Mouse (Mus musculus): ENCODE results near the gene Frmpd4. TPM values are rescaled to one million over a fixed set of nuclear protein-coding genes. Genes with fewer than 3 reads are reported as not detected.

Gene Frmpd4
- polyA plus RNA-seq, 2 experiments from 2014 or later, result 0.04 TPM; not detected in 1

DNA sequence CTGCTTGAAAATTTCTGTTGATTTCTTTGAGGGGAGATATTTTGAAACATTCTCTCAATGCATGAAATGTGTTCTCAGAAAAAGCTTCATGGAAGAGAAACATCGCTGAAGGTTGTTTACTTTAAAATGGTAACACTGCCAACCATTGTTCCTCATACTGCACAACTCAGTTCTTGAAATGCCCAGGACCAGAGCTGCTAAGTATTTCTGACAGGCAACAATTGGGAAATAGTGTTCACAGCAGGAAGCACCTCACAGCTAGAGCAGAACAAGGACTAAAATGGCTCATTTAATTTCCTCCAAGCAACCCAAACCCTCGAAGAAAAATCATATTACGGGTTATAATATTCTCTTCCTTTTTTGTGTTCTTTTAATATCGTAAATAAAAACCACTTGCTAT lies 1054.5 kb downstream of the Frmpd4 start:
- ATAC-seq, result no peak

DNA sequence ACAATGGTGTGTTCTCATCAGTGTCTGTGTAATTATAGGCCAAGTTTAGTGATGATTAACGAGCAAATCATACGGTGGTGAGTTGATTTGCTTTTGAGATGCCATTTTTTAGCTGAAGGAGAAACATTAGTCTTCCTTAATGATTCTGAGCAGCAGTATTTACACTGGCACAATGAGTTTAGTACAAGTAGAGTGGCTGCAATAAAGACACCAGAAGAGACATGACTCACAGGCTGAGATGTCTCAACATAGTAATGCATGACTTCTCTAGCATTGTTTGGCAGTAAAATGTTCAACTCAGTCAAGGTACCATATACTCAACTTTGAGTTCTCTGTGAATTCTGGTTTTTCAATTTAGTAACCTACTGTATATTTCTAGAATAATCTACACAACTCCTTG lies 1058.6 kb downstream of the Frmpd4 start:
- no peak for ATAC-seq

DNA sequence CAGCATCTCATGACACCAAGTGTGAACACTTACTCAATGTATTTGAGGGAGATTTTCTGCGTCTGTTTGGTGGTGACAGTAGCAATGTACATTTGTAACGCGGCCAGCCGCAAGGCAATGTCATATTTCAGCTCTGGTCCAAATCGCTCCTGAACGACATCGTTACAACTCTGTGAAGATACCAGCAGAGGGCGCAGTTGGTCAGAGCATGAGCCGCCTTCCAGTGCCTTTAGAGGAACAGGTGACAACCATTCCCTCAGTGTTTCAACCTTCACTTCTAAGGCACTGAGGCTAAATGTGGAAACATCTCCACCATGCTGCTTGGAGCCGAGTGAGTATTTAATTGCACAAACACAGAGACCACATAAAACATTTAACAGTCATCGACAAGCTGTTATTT lies 1079.3 kb downstream of the Frmpd4 start:
- ATAC-seq, result peak; percentile 32

DNA sequence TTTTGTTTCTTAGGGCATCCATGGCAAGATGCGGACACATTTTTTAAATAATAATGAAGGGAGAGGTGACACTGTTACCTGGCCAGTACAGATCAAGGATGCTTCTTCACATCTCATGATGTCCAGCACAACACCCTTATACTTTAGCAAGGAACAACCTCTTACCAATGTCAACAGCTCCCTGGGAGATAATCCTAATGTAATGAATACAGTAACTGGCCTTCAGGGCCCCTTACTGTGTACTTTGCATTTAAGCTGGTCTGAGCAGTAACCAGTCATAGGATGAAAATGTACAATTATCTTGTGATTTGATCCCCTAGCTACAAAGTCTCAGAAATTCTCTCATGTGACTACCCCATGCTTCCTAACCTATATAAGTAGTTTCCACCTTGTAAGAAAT lies 1084.8 kb downstream of the Frmpd4 start:
- no peak for ATAC-seq

DNA sequence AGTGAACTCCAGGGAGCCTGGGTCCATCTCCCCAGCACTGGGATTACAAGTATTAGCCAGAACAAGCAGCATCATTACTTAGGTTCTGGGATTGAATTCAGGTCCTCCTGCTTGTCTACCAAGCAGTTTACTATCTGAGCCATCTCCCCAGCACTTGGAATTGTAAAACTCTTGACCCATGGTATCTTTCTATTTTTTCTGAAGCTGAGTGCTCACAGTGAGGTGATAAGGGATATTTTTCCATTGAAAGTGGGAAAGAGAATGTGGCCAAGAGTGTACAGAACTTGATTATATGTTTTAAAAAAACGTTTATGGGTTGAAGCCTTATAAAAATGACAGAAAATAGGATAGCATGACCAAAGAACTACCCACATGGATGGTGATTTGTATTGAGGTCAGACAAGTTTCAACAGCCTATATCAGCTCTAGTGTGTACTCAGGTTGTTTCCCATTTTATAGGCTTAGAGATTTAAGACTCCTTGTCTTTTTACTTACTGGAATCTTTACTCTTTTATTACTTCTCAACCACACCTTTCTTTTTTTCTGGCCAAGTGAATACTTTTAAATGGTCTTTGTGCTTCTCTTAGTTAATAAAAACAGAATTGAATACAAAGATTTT lies 1085.3 kb downstream of the Frmpd4 start:
- ATAC-seq, result no peak

DNA sequence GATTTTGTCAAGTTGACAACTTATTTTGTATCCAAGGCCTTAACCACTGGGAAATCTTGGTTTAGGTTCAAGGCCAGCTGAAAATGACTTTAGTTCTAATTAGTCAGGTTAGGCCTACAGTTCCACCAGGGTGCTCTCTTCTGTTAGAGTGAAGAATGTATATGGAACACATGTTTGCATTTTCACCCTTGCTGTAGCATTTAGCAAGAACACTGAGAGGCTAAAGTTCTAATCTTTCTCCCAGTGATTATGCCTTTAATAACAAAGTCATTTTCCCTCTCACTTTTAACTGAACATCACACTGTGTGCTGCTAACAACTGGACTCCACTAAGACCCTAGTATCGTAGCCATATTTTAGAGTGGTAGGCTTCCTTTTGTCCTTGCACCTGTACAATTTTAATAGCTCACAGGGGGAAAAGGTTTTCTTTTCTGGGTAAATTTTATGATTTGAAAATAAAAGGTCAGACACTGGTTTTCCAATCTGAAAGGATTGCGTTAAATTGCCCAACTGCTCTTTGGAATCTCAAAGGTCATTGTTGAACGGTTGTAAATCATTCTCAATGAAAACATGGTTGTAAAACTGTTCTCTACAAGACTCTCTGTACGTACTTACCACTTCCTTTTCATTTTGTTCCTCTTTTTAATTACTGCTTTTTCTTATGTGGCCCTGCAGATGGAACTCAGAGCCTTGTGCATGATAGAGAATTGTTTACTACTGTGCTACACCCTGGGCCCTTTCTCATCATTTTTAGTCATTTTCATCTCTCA lies 1093.4 kb downstream of the Frmpd4 start:
- ATAC-seq, result no peak

DNA sequence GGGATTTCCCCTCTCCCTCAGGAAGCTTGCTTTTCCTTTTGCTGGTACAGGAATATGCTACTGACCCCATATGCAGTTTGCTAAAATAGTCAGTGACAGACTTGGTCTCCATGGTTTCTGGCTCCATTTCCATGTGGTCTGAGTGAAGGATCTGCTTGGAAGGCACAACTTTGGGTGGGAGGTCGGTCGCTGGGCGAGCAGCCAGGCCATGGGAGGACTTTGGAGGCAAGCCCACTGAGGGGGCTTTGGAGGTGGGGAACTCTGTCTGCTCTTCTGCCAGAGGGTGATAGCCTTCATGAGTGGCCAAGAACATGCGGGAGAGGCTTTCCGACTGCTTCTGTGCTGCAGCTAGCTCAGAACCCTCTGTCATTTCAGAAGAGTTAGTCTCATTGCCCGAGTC lies 1099.4 kb downstream of the Frmpd4 start:
- ATAC-seq, result no peak

DNA sequence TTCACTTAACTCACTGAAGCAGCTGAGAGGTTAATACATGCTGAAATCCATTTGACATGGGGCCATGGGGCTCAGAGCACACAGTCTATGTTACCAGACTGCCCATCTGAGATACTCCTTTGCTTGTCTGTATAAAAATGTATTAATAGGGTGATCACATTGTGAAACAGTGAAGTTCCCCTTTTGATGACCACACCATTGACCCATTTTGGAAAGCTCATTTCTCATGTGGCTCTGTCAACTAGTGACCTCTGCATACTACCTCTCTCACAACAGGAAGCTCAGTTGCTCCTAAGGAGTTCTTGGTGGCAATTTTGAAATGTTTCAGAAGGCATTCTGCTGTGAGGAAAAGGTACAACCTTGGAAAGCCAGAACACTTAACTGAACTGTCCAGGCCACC lies 1142.1 kb downstream of the Frmpd4 start:
- ATAC-seq, result no peak

DNA sequence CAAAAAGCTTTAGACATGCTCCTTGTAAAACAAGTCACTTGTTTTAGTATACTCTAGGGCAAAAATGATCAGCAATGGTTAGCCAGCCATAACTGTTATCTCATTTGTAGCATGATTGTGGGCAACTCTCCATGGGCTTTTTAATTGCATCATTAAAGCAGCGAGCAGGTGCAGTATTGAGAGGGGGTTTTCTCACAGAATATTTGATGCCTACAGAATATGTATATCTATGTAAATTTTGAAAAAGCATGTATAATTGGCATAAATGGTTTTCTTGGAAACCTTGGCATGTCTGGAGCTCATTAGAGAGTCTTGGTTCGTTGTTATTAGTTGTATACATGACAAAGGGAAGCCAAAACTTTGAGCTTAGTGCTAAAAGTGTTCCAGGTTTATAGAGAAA lies 1143.1 kb downstream of the Frmpd4 start:
- no peak for ATAC-seq

Other genes with a start within 250 kb of the Frmpd4 start
- 10 to 100 TPM; 35.6 to 44.9 TPM for gene Msl3, start 96.7 kb upstream of the Frmpd4 start, polyA plus RNA-seq (2017; shearing (Covaris generic))
- under 1 TPM; 0.24 to 0.41 TPM for gene Arhgap6, start 217.9 kb upstream of the Frmpd4 start, polyA plus RNA-seq (2017; shearing (Covaris generic))

All from activated CD4-positive, CD25-positive, alpha-beta regulatory T cell, adult 4 months (primary cell).